Mouse (Mus musculus): ENCODE measurements at regions not wholly inside any gene's neighbourhood (a gene's known extent, or its start where the extent isn't known, plus 50 kb on each side); places are given as distances from the start of the nearest gene placed in this dataset.

DNA sequence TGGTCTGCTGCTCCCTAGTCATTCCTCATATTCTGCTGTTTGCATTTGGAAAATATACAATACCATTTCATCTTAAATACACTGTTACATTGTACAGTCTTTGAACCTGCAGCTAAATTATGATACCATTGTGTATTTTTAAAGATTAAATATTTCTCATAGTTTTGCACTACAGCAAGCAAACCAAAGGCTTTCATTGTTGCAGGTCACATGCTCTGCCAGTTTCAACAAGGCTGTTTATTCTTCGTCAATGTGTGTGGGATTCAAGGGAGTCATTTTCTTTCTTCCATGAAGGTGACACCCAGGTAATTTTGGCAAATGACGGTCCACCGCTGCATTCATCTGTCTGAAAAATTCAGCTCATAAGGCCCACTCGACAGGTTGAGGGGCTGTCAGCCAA is 200.9 kb upstream of the Lrig1 start:
- DNase-seq = no peak

- DNase-seq = no peak
Observed at GRCm38 (mm10) chr6:94898881-94899280, 198.9 kb upstream of the Lrig1 start.

DNA sequence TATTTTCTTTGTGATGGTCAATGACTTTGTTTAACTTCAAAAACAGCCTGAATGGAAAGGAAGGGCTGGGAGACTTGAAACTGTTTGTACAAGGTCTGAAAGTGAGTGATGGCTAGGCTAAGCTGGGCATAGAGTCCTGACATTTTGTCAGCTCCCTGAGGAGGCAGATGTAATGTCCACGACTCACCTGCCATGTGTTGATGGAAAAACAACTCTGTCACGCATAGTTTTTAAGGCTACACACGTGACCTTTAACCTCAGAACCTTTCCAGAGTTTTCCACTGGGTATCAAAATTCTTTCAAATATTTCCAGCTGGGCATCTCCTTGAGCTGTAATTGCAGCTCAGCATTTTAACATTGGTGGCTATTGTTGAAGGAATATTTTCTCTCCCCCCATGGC is 190.2 kb upstream of the Lrig1 start:
- no peak for DNase-seq

DNA sequence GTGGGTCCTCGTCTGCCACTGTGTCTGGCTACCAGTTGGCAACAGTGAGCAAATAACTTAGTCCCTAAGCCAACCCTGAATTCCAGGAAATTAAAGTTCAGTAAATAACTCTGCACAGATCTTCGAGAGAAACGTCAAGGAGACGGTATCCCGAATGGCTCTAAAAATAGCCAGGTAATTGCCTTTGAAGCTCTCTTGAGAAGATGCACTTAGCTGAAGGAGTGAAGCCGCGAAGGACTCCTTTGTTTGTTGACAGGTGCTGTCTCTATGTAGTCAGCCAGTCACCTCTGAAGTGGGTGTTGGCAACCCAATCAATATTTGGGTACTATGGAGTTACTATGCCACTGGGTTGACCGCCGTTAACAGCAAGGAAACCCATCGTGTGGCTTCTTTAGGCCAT is 189.3 kb upstream of the Lrig1 start:
- DNase-seq = no peak

DNA sequence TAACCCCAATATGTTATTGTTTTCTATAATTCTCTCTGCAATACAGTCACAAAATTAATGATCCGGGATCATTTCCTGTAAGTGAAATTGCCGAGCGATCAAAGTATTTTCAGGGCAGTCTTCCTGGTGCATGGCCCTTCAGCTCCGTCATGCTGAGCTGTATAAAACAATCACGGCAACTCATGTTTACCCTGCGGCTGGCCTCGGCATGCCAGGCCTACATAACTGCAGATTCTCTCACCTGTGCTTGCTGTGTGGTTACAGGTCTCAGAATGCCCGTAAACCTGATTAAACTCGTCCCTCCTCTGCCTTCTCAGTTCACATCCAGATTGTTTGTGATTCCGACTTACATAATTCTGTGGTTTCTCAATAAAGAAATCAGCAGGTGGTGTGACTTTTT is 181.2 kb upstream of the Lrig1 start:
- no peak for DNase-seq

GRCm38 (mm10) chr6:94875841-94876240 is 175.9 kb upstream of the Lrig1 start:
- DNase-seq = no peak

DNA sequence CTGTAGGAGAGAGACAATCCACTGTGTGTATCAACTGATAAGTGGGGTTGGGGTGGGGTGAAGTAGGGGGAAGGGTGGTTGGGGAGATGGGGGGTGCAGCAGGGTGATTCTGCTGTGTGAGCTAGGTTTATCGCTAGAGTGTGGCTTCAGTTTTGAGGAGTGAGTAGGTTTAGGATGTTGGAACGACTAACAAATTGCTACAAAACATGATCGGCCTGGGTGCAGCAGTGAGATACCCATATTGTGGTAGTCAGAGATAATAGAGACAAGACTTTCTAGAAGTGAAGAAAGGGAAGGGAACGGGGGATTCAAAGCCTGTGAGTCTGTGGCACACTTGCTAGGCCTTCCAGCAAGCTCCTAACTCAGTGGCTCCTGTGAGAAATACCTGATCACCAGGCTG is 175.1 kb upstream of the Lrig1 start:
- DNase-seq = no peak

DNA sequence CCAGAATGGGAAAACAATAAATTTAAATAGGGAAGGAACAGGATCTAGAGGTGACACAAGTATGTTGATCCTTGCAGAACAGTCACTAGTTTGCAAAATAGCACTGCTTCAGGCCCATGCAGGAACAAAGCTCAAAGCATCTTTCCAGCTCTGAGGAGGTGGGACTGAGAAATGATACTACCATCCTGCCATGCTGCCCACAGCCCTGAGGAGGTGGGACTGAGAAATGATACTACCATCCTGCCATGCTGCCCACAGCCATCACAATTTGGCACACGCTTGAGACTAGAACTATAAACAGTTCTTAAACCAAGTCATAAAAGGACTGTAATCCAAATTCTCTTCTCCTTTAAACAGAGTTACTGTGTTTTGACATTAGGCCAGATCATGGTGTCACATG is 174.5 kb upstream of the Lrig1 start:
- no peak for DNase-seq

DNA sequence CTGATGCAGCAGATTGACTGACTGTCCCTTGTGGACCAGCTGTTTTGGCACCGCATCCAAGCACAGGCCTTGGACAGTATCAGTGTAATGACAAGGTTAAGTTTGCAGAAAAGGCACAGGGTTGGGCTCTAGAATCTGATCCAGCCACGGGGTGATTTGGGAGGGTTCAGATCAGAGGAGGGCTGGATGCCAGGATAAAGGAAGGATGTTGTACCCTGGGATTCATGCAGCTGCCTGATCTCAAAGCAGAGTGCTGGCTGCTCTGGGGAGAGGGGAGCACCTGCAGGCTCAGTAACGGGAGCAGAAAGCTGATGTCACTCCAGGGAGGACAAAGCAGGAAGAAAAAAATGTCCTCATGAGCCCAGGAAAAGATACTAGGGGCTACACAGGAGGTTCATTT is 168.0 kb upstream of the Lrig1 start:
- peak in 1 of 2 experiments; percentile 6 for DNase-seq

DNA sequence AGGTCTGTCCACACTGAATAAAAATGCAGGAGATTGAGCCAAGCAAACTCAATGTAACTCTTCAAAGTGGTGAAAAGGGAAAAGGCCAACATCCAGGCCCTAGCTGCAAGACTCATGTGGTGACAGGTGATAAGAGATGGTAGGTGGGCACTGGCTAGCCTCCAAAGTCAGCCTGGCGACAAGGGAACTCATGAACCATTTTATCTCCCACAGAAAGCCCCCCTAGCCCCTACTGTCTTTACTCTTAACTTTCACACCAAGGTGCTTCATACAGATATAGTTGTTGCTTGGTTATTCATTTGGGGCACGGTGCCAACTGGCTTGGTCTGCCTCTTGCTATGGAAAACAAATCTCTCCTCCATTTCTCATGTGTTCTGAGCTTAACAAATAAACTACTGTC is 165.5 kb upstream of the Lrig1 start:
- no peak for DNase-seq

- no peak for DNase-seq
Observed at GRCm38 (mm10) chr6:94858121-94858621, 158.2 kb upstream of the Lrig1 start.

GRCm38 (mm10) chr6:94850121-94850520 is 150.2 kb upstream of the Lrig1 start:
- no peak for DNase-seq

DNA sequence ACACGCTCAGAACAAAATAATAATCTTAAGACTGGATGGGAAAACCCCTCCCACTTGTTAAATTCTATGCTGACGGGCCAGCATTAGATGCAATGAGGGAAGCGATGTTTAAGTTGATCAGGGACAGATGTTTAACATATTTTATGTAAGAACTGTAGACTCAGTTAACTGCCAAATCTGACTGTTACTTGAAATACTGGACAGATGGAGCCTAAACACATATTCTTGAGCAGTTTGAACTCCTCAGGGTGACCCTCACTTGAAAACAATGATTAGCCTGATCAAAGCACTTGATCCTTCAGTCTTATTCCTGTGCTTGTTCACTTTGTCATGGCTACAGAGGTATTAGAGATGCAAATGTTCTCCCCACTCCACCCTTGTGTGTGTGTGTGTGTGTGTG is 149.6 kb upstream of the Lrig1 start:
- no peak for DNase-seq

DNA sequence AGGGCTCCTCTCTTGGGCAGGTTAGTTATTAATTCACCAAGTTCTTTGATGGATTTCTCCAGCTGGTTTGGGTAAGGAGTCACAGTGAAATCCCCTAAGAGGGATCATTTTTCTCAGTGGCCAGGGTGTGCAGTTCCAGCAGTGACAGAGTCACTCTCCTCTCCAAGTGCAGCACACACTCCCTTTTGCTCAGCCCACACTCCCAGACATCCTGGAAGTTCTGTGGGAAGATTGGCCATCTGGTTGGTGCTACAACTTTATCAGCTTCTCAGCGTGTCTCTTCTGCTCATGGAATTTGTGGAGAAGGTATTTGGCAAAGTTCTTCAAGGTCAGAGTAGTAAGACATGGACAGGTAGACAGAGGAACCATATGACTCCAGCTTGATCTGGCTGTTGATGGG is 148.5 kb upstream of the Lrig1 start:
- DNase-seq = no peak

DNA sequence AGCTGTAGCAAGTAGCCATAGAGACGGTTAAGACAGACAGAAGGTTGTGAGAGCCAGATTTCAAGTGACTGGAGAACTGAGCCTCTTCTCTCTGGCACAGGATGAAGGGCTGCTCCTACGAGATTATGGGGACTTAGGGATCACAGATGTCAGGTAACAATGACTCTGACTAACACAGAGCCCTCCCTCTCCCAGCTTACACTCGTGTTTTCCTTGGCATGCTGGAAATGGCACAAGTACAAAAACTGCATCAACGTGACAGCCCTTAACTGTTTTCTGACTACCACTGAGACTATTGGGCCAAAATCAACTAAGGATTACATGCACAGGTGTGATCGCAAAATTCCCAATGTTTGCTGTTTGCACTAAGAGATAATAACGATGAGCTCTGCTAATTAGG is 145.9 kb upstream of the Lrig1 start:
- no peak for DNase-seq

- DNase-seq = no peak
Observed at GRCm38 (mm10) chr6:94842856-94843255, 142.9 kb upstream of the Lrig1 start.

DNA sequence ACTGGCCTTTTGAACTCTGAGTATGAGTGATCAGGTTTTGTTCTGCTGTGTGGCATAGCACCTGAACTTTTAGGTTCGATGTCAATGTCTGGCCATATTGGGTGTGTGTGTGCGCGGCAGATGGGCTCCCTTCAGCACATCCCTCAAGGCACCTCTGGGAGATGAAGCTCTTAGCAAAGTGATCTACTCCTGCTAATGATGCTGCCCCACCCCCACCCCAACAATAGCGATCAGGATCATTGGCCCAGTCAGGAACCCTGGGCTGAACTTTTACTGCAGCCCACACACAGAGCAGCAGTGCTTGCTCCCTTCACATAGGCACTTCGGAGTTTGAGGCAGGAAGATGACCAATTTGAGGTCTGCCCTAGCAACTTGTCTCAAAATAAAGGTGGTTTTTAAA is 141.9 kb upstream of the Lrig1 start:
- DNase-seq = no peak

GRCm38 (mm10) chr6:94835742-94836141 is 135.8 kb upstream of the Lrig1 start:
- DNase-seq = no peak

DNA sequence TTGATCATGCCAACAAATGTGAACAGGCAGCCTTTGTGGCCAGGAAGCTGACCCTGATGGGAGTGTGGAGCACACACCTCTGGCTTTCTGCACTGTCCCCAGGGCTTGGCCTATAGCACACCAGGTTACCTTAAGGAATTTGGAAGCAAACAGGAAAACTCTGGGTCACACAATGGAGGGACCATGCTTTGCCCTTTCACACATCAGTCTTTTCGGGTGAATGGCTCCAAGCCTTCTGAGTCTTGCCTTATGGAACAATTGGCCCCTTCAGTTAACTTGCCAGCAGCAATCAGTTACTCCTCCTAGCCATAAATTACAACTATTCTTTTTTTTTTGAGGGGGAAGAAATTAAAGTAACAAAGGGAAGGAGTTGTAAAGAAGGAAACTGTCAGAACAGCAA is 134.6 kb upstream of the Lrig1 start:
- DNase-seq = no peak

- DNase-seq = no peak
Observed at GRCm38 (mm10) chr6:94830801-94831200, 130.8 kb upstream of the Lrig1 start.

DNA sequence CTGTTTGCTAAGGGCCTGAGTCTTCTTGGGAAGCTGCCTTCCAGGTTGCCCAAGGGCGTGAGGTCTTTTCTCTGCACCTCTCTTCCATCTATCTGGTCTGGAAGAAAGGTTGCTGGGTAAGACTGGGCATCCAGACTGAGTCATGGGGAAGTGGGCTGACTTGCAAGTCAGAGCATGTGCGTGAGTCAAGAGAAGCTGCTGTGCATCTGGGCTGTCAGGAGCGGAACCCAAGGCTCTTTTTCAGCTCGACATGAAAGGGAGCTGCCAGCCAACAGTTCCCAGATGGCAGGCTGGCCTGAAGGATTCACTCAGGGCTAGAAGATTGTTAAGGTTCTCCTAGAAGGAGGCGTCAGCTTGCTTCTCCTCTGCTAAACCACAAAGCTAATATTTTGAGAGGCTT is 129.3 kb upstream of the Lrig1 start:
- no peak for DNase-seq

GRCm38 (mm10) chr6:94826656-94827055 is 126.7 kb upstream of the Lrig1 start:
- no peak for DNase-seq

DNA sequence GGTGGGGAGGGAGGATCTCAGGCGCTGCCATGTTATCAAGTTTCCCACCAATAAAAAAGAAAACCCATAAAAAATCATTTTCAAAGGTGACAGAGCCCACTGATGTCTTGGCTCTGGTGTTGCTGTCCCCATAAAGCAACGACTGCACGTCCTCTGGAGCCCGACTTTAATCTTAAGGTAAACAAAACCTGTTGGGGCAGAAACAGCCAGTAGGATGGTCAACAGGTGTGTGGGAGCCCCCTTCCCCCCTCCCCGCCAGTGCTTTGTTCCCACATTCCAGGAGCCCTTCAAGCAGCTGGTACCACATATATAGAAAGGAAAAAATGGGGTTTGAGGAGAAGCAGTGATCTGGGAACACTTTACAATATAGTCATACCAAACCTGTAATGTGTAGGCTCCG is 118.3 kb upstream of the Lrig1 start:
- DNase-seq = no peak

- DNase-seq = no peak
Observed at GRCm38 (mm10) chr6:94816161-94816560, 116.2 kb upstream of the Lrig1 start.

DNA sequence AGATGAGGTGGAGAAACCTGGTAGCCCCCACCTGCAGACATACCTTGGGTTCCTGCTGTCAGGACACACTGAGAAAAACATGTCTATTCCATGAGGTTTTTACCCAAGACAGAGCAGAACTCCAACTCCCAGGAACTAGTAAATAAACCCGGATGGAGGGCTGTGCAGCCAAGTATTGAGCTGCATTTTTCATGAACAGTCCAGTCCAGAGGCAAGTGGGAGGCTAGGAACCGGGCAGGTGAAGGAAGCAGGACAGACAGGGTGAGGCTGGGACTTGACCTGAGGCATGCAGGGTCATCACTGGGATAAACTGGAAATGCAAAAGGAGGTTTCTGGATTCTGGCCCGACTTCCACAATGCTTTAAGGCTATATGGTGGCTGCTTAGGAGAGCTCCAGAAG is 114.8 kb upstream of the Lrig1 start:
- DNase-seq = no peak

All from adrenal gland, postnatal 36 days (tissue).